Mouse (Mus musculus): ENCODE measurements at regions not wholly inside any gene's neighbourhood (a gene's known extent, or its start where the extent isn't known, plus 50 kb on each side); places are given as distances from the start of the nearest gene placed in this dataset.
"Not testable (repeated sequence)": the region's sequence is repeated elsewhere in the genome, so short reads cannot be mapped to it uniquely, and the experiment has no call there.

- Histone ChIP-seq H3K9me3 (ENCODE audit: control insufficient read depth, low read length) (no peaks in the 10 kb centered on the region), H3K4me3 (ENCODE audit: low read depth, low read length) (no peak overlapping the region), H3K27ac (ENCODE audit: low read depth, low read length) (no peak overlapping the region), H3K27me3 (ENCODE audit: control insufficient read depth, insufficient read depth, low read length) (no peaks in the 10 kb centered on the region), H3K4me1 (replicated peaks; ENCODE audit: control insufficient read depth, insufficient read depth, low read length) (no peaks in the 10 kb centered on the region), H3K9ac (ENCODE audit: low read length) (no peak overlapping the region), H3K36me3 (ENCODE audit: control insufficient read depth, insufficient read depth, low read length) (no peaks in the 10 kb centered on the region), H3K4me2 (ENCODE audit: low read depth, low read length, severe bottlenecking) (no peak overlapping the region)
- ATAC-seq (replicated peaks; ENCODE audit: low FRiP score) (no peak; the same call in 1 of the 2 replicates), DNase-seq (ENCODE audit: low spot score) (no peak)
- WGBS = 91% methylated on average over 8 of the region's 8 CpGs
These were observed 1055.2 kb downstream of the Basp1 start for GRCm38 (mm10) chr15:24358398-24358797.

GRCm38 (mm10) chr15:24348975-24349560 is 1064.5 kb downstream of the Basp1 start:
- 94% methylated on average over 1 of the region's 1 CpGs for WGBS
- DNase-seq (ENCODE audit: low spot score) = no peak

DNA sequence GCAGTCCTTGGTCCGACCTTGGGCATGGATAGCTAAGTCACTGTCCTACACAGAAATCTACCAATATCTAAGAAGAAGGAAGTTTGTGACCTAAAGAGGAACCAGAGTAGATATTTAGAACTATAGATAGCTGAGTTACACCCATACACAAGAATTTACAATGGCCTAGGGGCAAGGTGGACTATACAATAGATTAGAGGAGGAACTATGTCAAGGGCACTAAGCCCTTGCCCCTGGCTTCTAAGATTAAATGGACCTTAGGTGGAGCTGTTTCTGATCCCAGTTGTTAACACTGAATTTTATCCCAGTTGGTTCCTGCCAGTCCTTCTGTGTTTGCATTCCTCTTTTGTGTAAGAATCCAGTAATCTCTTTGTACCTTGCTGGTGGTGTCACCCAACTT is 1077.7 kb downstream of the Basp1 start:
- H3K4me1 ChIP-seq (replicated peaks; ENCODE audit: control insufficient read depth, insufficient read depth, low read length); H3K4me2 ChIP-seq (ENCODE audit: low read depth, low read length, severe bottlenecking); H3K27ac ChIP-seq (ENCODE audit: low read depth, low read length); ATAC-seq (replicated peaks; ENCODE audit: low FRiP score); DNase-seq (ENCODE audit: low spot score); H3K36me3 ChIP-seq (ENCODE audit: control insufficient read depth, insufficient read depth, low read length); H3K9me3 ChIP-seq (ENCODE audit: control insufficient read depth, low read length); H3K4me3 ChIP-seq (ENCODE audit: low read depth, low read length); H3K27me3 ChIP-seq (ENCODE audit: control insufficient read depth, insufficient read depth, low read length); H3K9ac ChIP-seq (ENCODE audit: low read length): not testable (repeated sequence)
- 71% methylated on average over 1 of the region's 1 CpGs for WGBS

More at GRCm38 (mm10) chr15:24348975-24349560, 1064.5 kb downstream of the Basp1 start:
- Histone ChIP-seq H3K4me3 (ENCODE audit: low read depth, low read length) (no peak overlapping the region), H3K9ac (ENCODE audit: low read length) (no peak overlapping the region), H3K4me1 (replicated peaks; ENCODE audit: control insufficient read depth, insufficient read depth, low read length) (no peaks in the 10 kb centered on the region), H3K27ac (ENCODE audit: low read depth, low read length) (no peak overlapping the region), H3K27me3 (ENCODE audit: control insufficient read depth, insufficient read depth, low read length) (no peaks in the 10 kb centered on the region), H3K9me3 (ENCODE audit: control insufficient read depth, low read length) (no peaks in the 10 kb centered on the region), H3K4me2 (ENCODE audit: low read depth, low read length, severe bottlenecking) (no peak overlapping the region), H3K36me3 (ENCODE audit: control insufficient read depth, insufficient read depth, low read length) (no peaks in the 10 kb centered on the region)
- no peak for ATAC-seq (replicated peaks; ENCODE audit: low FRiP score)

GRCm38 (mm10) chr15:24303123-24303522 is 1110.4 kb downstream of the Basp1 start:
- not testable (repeated sequence) for H3K9me3 ChIP-seq (ENCODE audit: control insufficient read depth, low read length); H3K4me3 ChIP-seq (ENCODE audit: low read depth, low read length); H3K9ac ChIP-seq (ENCODE audit: low read length); H3K4me2 ChIP-seq (ENCODE audit: low read depth, low read length, severe bottlenecking); H3K4me1 ChIP-seq (replicated peaks; ENCODE audit: control insufficient read depth, insufficient read depth, low read length); ATAC-seq (replicated peaks; ENCODE audit: low FRiP score); H3K27ac ChIP-seq (ENCODE audit: low read depth, low read length); DNase-seq (ENCODE audit: low spot score); H3K36me3 ChIP-seq (ENCODE audit: control insufficient read depth, insufficient read depth, low read length); H3K27me3 ChIP-seq (ENCODE audit: control insufficient read depth, insufficient read depth, low read length)
- 84% methylated on average over 3 of the region's 3 CpGs for WGBS

GRCm38 (mm10) chr15:24297236-24297635 is 1116.3 kb downstream of the Basp1 start:
- no peak overlapping the region for H3K4me3 ChIP-seq (ENCODE audit: low read depth, low read length)
- H3K4me2 ChIP-seq (ENCODE audit: low read depth, low read length, severe bottlenecking) = no peak overlapping the region
- H3K27me3 ChIP-seq (ENCODE audit: control insufficient read depth, insufficient read depth, low read length) = no peaks in the 10 kb centered on the region
- no peak overlapping the region for H3K27ac ChIP-seq (ENCODE audit: low read depth, low read length)
- no peaks in the 10 kb centered on the region for H3K9me3 ChIP-seq (ENCODE audit: control insufficient read depth, low read length)
- no peak for DNase-seq (ENCODE audit: low spot score)
- H3K9ac ChIP-seq (ENCODE audit: low read length) = no peak overlapping the region
- no peaks in the 10 kb centered on the region for H3K36me3 ChIP-seq (ENCODE audit: control insufficient read depth, insufficient read depth, low read length)
- no peaks in the 10 kb centered on the region for H3K4me1 ChIP-seq (replicated peaks; ENCODE audit: control insufficient read depth, insufficient read depth, low read length)
- no peak for ATAC-seq (replicated peaks; ENCODE audit: low FRiP score)

DNA sequence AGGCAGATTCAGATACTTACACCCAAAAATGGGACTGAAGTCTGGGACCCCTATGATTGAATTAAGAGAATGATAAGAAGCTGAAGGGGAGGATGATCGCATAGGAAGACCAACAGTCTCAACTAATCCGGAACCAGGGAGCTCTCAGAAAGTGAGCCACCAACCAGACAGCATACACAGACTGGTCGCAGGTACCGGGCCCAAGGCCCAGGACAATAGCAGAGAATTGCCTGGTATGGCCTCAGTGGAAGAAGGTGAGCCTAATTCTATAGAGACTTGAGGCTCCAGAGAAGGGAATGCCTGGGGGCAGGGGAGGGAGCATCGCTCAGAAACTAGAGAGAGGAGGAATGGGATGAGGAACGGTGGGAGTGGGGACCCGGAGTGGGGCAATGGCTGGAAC is 1116.8 kb downstream of the Basp1 start:
- Histone ChIP-seq H3K9ac (ENCODE audit: low read length) (no peak overlapping the region), H3K27me3 (ENCODE audit: control insufficient read depth, insufficient read depth, low read length) (no peaks in the 10 kb centered on the region), H3K4me3 (ENCODE audit: low read depth, low read length) (no peak overlapping the region), H3K27ac (ENCODE audit: low read depth, low read length) (no peak overlapping the region), H3K4me2 (ENCODE audit: low read depth, low read length, severe bottlenecking) (no peak overlapping the region), H3K9me3 (ENCODE audit: control insufficient read depth, low read length) (no peaks in the 10 kb centered on the region), H3K36me3 (ENCODE audit: control insufficient read depth, insufficient read depth, low read length) (no peaks in the 10 kb centered on the region), H3K4me1 (replicated peaks; ENCODE audit: control insufficient read depth, insufficient read depth, low read length) (no peaks in the 10 kb centered on the region)
- WGBS = 89% methylated on average over 7 of the region's 7 CpGs
- no peak for ATAC-seq (replicated peaks; ENCODE audit: low FRiP score)
- DNase-seq (ENCODE audit: low spot score) = no peak

GRCm38 (mm10) chr15:24275100-24275499 is 1138.5 kb downstream of the Basp1 start:
- no peaks in the 10 kb centered on the region for H3K9me3 ChIP-seq (ENCODE audit: control insufficient read depth, low read length)
- H3K4me3 ChIP-seq (ENCODE audit: low read depth, low read length) = no peak overlapping the region
- no peak for ATAC-seq (replicated peaks; ENCODE audit: low FRiP score)
- H3K9ac ChIP-seq (ENCODE audit: low read length) = no peak overlapping the region
- H3K27me3 ChIP-seq (ENCODE audit: control insufficient read depth, insufficient read depth, low read length) = no peaks in the 10 kb centered on the region
- no peak overlapping the region for H3K27ac ChIP-seq (ENCODE audit: low read depth, low read length)
- H3K36me3 ChIP-seq (ENCODE audit: control insufficient read depth, insufficient read depth, low read length) = no peaks in the 10 kb centered on the region
- no peak overlapping the region for H3K4me2 ChIP-seq (ENCODE audit: low read depth, low read length, severe bottlenecking)
- no peak for DNase-seq (ENCODE audit: low spot score)
- no peaks in the 10 kb centered on the region for H3K4me1 ChIP-seq (replicated peaks; ENCODE audit: control insufficient read depth, insufficient read depth, low read length)
- WGBS = 84% methylated on average over 5 of the region's 5 CpGs

DNA sequence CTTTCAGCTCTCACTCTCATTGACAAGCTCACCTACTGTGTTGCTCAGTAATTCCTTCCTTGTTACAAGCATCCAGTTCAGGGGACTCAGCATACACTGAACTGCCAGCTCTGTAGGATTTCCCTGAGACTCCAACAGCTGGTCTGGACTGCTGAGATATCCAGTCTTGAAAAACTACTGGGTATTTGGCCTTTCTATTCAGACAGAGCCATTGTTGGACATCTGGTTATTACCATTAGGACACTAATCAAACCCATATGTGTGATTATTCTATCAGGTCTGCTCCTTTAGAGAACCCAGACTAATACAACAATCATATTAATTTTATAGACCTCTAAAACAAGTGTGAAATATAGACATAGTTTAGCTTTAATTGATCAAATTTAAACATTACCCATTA is 1146.2 kb downstream of the Basp1 start:
- Histone ChIP-seq H3K27me3 (ENCODE audit: control insufficient read depth, insufficient read depth, low read length) (no peaks in the 10 kb centered on the region), H3K36me3 (ENCODE audit: control insufficient read depth, insufficient read depth, low read length) (no peaks in the 10 kb centered on the region), H3K4me3 (ENCODE audit: low read depth, low read length) (no peak overlapping the region), H3K4me2 (ENCODE audit: low read depth, low read length, severe bottlenecking) (no peak overlapping the region), H3K9ac (ENCODE audit: low read length) (no peak overlapping the region), H3K27ac (ENCODE audit: low read depth, low read length) (no peak overlapping the region), H3K4me1 (replicated peaks; ENCODE audit: control insufficient read depth, insufficient read depth, low read length) (no peaks in the 10 kb centered on the region), H3K9me3 (ENCODE audit: control insufficient read depth, low read length) (no peaks in the 10 kb centered on the region)
- DNase-seq (ENCODE audit: low spot score) (no peak), ATAC-seq (replicated peaks; ENCODE audit: low FRiP score) (no peak)

Measured in forebrain, embryonic 11.5 days (tissue).